Mouse (Mus musculus) gastrocnemius, postnatal 10 days (tissue): ENCODE measurements around the gene AW822073. TPM values are rescaled to one million over a fixed set of nuclear protein-coding genes. Genes with fewer than 3 reads are reported as not detected.
"Not testable (repeated sequence)": the region's sequence is repeated elsewhere in the genome, so short reads cannot be mapped to it uniquely, and the experiment has no call there.

ENCODE experiments used
- DNase-seq: peaks from one replicate; pipeline ENCODE4 v3.0.0; 2021; ENCODE audit warnings: mixed read lengths
- long read RNA-seq, 2 experiments: library from polyadenylated mRNA; stranded (forward); transcript quantifications; one replicate each; pipeline ENCODE4 v2.0.0; 2021
- total RNA-seq, 2 experiments: library from RNA; stranded (reverse); gene quantifications; 2 replicates each; pipeline ENCODE4 v1.2.3; 2021

Gene AW822073
- total RNA-seq: not detected
- long read RNA-seq, experiment 1: 0 reads
- long read RNA-seq, experiment 2: 0 reads

- DNase-seq: peak; percentile 53
Observed at GRCm38 (mm10) chr10:58224827-58225785, at the start of gene AW822073. AW822073 (minus strand) TSS chr10:58224930.

- no peak for DNase-seq
Observed at GRCm38 (mm10) chr10:58258466-58258865, 33.7 kb upstream of the AW822073 start.

GRCm38 (mm10) chr10:58255954-58256353 is 31.2 kb upstream of the AW822073 start:
- no peak for DNase-seq

GRCm38 (mm10) chr10:58255213-58255892 is 30.6 kb upstream of the AW822073 start, which contains the start of gene Gcc2:
Gcc2 (plus strand) TSS chr10:58255497.
- DNase-seq: peak; percentile 89

- DNase-seq: no peak
Observed at GRCm38 (mm10) chr10:58254635-58255175, 30.0 kb upstream of the AW822073 start.

GRCm38 (mm10) chr10:58249535-58249934 is 24.8 kb upstream of the AW822073 start:
- no peak for DNase-seq

- DNase-seq: peak; percentile 56
Observed at GRCm38 (mm10) chr10:58238984-58239740, 14.4 kb upstream of the AW822073 start.

GRCm38 (mm10) chr10:58236613-58237012 is 11.9 kb upstream of the AW822073 start, which contains the start of gene Gm4981:
Gm4981 (minus strand) TSS chr10:58236701.
- no peak for DNase-seq

GRCm38 (mm10) chr10:58234985-58235384 is 10.3 kb upstream of the AW822073 start:
- not testable (repeated sequence) for DNase-seq

- not testable (repeated sequence) for DNase-seq
Observed at GRCm38 (mm10) chr10:58233740-58234121, 9.0 kb upstream of the AW822073 start.

GRCm38 (mm10) chr10:58233054-58233739 is 8.5 kb upstream of the AW822073 start:
- peak; percentile 30 for DNase-seq

- DNase-seq: peak; percentile 26
Observed at GRCm38 (mm10) chr10:58232641-58232969, 7.9 kb upstream of the AW822073 start, which contains the start of gene Duxf3. Duxf3 (minus strand) TSS chr10:58232675.

- DNase-seq: peak; percentile 83
Observed at GRCm38 (mm10) chr10:58231779-58232640, 7.3 kb upstream of the AW822073 start.

GRCm38 (mm10) chr10:58231088-58231487 is 6.4 kb upstream of the AW822073 start:
- DNase-seq: peak; percentile 54

- DNase-seq: not testable (repeated sequence)
Observed at GRCm38 (mm10) chr10:58230021-58230420, 5.3 kb upstream of the AW822073 start.

- DNase-seq: not testable (repeated sequence)
Observed at GRCm38 (mm10) chr10:58227798-58228197, 3.1 kb upstream of the AW822073 start.

- DNase-seq: not testable (repeated sequence)
Observed at GRCm38 (mm10) chr10:58226357-58226756, 1.6 kb upstream of the AW822073 start.

GRCm38 (mm10) chr10:58223972-58224805 is 541 bp downstream of the AW822073 start:
- DNase-seq: peak; percentile 79

- not testable (repeated sequence) for DNase-seq
Observed at GRCm38 (mm10) chr10:58223161-58223560, 1.6 kb downstream of the AW822073 start.
